Mouse (Mus musculus) 3134 (cell line): Measurements from ENCODE around the gene Slc48a1.

Experiments
- DNase-seq: peaks from one replicate; pipeline ENCODE4 v3.0.0-alpha.2; 2011; ENCODE audit warnings: low spot score; ENCODE audit not compliant: insufficient read length; ENCODE audit errors: extremely low read depth

Slc48a1 gene

DNA sequence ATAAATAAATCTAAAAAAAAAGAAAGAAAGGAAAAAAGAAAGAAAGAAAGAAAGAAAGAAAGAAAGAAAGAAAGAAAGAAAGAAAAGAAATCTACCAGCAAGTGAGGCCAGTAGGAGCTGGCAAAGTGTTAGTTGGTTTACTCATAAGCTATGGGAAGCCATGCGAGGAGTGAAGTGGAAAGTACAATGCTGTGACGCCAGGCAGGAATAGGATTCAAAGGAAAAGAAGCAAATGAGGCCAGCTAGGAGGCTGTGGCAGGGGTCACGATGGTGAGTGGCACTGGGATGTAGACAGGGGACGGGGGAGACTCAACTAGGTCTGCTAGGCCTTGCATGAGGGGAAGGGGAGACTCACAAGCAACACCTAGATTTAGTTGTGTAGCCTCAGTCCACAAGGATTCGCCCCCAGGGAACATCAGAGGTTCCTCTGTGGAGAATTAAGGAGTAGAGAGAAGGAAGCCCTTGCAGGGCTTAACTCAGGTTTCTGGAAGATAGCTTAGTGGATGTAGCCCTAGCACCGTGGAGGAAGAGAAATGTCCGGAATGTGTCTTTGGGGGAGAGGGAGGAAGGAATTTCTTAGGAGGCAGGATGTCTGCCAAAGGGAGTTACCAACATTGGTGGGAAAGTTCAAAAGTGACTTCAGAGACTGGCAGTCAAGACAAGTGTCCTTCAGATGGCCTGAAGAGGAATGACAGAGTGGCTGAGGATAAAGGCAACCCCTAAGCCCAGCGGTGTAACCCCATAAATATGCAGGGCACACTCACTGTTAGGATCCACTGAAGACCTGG, at the start of gene Slc48a1:
Gene Slc48a1 (plus strand): TSS at position 210 of the 788 bp plus-strand sequence.
- DNase-seq, result no peak

DNA sequence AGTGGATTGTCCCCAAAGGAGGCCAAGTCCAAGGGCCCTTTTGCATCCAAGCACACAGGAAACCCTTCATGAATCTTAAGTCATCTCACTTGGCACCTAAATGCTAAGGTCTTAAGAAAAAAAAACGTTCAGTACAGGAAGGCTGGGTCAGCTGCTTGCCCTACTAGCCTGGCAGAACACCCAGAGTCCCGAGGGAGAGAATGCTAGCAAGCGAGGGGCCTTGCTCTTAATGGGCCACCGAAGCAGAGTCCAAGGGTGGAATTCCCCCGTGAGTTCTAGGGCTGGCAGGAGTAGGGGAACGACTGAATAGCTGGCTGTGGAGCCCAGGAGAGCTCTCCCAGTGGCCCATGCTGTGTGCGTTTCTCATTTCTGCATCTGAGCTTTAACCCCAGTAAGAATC, 49.5 kb upstream of the Slc48a1 start:
- DNase-seq, result peak; percentile 50

DNA sequence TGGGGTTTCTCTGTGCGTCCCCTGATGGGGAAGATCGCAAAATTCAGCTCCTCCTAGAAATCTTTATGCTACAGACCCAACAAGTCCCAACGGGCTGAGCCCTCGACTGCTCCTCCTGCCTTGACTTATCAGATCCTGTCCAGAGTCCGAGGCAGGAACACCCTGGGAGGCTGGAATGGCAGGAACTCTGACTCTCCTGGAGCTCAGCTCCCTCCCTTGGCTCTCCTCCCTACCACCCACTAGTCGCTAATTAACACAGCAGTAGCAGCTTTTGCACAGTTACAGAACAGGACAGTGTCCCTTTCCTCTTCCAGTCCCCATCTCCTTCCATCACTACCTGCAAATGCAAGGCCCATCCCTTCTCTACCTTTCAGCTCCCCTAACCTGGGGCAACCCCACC, 48.0 kb upstream of the Slc48a1 start:
- no peak for DNase-seq

DNA sequence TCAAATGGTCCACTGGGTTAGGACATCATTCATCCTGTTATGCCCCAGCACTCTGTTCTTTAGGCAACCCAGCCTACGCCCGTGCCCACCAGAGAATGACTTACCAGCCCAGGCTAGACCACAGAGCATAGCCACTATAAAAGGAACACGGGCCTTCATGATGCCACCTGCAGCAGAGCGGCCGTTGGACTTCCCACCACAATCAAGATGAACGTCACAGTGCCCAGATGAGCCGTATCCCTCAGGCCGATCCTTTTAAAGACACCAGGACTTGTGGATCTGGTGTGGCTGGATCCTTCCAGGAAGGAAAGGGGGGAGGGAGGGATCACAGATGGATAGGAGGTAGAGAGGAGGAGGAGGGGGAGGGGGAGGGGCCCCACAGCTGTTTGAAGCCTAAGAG, 47.2 kb upstream of the Slc48a1 start, which contains the start of gene Endou:
Gene Endou (minus strand): TSS at position 229 of the 400 bp plus-strand sequence.
- no peak for DNase-seq

DNA sequence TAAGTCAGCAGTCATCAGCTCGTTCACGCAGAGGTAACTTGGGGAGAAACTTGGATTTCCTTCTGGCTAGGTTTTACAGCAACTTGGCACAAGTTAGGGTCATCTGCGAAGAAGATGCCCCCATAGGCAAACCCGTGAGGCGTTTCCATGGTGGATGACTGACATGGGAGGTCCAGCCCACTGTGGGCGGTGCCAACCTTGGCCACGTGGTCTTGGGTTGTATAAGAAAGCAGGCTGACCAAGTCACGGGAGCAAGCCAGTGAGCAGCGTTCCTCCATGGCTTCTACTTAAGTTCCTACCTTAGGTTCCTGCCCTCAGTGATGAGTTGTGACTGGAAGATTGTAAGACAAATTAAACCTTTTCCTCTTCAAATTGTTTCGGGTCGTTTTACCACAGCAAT, 46.3 kb upstream of the Slc48a1 start:
- DNase-seq, result no peak

DNA sequence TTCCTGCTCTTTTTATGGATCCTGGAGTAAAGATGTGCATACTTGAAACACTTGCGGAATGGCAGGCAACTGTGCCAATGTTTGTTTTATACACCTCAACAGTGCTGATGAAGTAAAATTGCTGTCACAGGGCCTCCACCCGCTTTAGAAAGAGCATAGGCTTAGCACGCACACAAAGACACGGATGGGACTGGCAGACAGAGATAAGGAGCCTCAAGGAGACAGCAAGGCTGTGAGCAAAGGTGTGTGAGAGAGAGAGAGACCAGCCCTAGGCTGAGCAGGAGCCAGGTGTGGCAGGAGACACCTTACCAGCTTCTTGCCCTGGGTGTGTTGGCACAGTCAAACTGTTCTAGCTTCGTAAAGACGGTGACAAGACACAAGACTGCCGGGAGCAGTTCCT, 39.4 kb upstream of the Slc48a1 start:
- no peak for DNase-seq

DNA sequence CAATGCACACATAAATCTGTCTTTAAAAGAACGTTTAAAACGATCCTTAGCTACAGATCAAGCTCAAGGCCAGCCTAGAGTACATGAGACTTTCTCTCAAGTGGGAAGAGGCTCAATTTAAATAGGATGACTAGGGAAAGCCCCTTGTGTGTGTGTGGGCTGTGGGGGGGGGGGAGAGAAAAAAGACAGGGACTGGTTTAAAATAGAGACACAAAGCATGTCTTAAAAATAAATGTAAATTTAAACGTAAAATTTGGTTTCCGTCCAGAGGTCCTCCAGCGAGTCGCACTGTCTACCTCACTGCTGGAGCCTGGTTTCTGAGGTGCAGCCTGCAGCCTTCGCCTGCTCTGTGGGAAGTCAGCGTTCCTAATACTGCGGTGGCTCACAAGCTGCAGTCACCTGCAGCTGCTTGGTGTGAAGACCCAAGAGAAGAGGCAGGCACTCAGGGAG, 38.0 kb upstream of the Slc48a1 start:
- DNase-seq, result no peak

DNA sequence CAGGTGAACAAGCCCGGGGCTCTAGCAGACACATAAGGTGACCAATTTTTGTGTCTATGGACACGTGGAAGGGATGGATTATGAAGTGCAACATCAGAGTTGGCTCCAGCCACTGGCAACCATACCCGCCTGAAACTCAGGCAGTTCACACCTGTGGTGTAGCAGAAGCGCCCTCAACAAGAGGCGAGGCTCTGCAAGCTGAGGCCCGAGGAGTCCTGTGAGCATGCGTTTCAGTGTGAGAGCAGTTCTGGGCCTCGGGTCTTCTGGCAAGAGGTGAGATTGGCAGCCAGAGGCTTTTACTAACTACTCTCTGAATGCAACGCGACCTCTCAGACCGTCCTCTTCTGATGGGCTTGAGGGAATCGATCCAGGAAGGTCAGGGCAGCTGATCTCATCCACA, 36.7 kb upstream of the Slc48a1 start:
- no peak for DNase-seq

DNA sequence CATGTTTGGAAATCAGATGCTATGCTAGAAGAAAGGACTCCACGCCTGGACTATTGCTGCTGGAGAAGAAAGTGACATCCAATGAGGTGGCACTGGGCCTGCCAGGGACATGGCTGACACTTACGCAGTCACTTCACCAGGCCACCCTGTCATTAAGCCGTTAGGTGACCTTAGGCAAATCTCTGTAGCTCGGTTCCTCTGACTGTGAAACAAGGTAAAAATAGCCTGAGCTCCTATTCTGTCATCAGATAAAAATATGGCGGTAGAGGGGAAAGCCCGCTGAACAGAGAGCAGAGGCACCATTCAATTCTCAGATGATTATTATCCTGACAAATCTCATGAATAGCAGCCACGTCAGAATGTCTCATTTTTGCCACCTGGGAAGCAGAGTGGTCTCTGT, 36.2 kb upstream of the Slc48a1 start:
- DNase-seq, result no peak

DNA sequence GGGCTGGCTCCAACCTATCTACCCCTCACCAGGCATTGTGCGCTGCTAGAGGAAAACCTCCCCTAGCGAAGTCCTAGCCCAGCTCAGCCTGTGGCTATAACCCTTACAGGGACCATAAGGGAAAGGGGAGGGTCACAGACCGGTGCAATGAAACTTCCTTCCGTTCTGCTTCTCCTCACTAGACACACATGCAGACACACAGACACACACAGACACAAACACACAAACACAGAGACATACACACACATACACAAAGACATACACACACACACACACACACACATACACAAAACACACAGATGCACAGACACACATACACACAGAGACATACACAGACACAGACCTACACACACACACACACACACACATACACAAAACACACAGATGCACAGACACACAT, 35.7 kb upstream of the Slc48a1 start:
- no peak for DNase-seq

DNA sequence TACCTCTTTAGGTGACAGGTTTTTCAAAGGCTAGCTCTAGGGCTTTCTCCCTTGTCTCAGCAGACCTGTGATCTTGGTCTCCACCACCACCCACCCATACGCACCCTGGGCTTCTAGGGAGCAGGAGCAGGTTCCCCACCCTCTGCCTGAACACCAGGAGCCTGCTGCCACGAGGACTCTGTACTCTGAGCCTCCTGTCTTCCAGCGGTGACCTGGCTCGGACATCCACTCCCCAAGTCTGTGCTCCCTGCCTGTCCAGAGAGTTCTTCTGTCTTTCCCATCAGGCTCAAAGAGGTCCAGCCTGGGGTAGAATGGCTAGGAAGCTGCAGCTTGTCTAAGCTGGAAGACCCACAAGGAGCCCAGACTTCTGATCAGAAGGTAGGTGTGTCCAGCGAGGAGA, 35.1 kb upstream of the Slc48a1 start:
- DNase-seq, result no peak

DNA sequence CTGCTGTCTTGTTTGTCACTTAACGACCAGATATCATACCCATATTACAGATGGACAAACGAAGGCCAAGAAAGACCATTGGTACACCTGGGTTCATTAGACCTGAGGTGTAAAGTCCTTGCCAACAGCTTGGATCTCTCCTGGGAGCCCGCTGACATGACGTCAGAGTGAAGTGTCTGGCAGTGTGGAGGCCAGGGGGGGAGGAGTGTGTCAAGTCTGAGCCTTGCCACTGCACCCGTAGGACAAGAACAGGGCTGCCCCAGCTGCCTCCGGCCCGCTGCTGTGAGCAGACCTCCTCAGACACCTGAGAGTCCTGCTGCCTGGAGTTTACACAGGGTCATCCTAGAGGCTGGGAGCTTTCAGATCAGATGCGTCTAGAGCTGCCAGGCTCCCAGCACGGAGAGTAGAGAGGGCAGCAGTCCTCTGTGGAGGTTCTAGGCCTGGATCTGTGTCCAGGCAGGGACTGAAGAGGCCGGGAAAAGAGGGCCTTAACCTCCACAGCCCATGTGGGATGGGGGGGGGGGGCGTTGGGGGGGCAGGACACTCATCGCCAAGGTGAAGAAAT, 34.3 kb upstream of the Slc48a1 start:
- DNase-seq, result no peak

DNA sequence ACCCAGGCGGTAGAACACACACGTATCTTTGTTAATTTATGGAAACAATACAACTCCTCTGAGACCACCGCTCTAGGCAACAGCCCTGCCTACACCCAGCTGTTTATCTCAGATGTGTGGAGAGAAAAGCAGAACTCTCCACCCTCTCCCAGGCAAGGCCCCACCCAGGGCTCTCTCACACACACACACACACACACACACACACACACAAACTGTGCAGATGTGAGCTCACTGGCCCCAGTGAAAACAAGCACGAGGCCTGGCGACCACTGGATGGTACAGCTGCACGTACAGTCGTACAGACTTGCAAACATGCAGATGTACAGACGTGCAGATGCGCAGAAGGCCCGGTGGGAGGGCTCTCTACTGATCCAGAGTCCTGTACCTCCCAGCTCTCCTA, 33.4 kb upstream of the Slc48a1 start:
- no peak for DNase-seq

DNA sequence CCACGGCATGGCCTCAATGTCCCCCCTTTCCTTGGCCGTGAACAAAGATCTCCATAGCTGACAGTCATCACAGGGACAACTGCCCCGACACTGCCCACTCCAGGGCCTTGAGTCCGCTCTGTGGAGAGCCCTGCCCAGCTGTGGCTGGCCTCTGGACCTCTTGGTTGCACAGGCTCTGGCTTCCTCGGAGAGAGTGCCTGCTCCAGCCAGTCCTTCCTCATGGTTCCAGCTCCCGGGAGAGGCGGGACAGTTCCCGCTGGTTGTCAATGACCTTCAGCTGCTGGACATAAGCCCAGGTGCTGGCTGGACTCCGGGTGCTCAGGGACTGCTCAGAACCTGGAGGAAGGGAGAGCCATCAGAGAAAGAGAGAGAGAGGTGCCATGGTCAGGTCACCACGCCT, 33.0 kb upstream of the Slc48a1 start:
- no peak for DNase-seq

DNA sequence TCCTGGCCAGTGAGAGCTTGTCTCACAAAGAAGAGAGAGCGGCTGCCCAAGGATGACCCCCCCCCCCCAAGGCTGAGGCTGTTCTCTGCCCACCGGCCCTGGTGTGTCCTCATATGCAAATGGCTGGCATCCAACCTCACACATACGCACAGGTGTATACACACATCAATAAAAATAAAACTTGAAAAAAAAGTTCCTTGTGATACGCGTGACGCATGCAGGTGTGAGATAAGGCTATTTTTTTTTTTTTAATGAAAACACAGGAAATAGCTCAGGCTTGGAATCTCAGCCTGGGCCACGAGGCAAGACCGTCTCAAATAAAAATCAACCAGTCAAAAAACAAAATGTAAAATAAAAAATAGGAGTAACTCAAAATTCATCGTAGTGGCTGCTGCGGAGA, 32.0 kb upstream of the Slc48a1 start:
- no peak for DNase-seq

DNA sequence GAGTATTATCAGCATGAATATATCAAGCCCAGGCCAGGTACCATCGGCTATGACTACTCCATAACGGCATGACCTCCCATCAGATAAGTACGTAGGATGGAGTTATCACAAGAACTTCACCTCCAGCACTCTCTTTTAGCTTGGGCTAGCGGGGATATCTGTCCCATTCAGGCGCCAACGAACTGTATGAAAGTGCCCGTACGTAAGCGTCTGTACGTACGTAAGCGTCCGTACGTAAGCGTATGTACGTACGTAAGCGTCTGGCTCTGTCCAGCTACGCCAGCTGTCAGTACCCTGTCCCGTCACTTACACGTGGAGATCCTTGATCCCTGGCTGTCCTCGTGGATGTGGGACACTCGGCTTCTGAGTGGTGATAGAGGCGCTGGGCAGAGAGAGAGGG, 31.6 kb upstream of the Slc48a1 start:
- DNase-seq, result no peak

DNA sequence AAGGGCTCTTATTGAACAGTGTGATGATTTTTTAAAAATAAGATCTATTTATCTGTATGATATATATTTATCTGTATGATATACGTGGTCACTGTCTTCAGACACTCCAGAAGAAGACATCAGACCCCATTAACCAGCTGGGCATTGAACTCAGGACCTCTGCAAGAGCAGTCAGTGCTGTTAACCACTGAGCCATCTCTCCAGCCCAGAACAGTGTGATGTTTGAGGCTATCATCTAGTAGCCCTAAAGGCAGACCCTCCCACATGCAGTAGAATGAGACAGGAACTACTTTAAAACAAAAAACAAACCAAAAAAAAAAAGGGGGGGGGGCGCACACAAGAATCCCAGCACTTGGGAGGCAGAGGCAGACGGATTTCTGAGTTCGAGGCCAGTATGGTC, 30.8 kb upstream of the Slc48a1 start:
- no peak for DNase-seq

DNA sequence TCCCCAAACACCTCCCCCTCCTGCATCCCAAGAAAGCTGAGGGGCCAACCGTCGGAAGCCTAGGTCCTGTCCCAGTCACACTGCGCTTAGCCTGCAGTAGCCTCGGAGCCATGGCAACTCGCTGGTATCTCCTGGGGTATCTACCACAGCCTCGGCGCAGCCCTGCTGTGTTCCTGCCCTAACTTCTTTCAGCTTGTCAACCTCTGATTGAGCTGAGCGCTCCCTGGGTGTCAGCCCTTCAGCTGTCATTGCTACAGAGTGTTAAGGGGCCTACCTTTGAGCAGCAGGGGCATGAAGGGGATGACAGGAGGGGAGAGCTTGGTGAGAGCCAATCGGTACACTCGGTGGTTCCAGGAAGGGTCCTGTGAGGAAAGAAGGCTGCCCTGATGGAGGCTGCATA, 30.0 kb upstream of the Slc48a1 start:
- no peak for DNase-seq

DNA sequence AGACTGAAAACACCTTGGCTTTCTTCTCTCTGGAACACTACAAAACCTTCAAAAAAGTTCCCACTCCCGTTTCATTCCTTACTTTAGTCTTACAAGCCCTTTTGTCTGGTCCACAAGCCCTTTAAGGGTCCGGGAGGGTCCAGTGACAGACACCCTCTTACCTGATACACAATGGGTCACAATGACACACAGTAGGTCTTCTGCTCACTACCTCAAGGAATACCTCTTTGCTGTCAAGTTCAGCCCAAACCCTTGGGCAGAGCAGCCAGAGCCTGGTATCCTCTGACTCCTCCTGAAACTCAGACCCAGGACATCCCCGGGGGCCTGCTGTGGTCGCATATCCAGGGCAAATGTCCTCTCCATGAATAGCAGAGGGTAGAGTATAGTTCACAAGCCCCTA, 29.4 kb upstream of the Slc48a1 start:
- no peak for DNase-seq

DNA sequence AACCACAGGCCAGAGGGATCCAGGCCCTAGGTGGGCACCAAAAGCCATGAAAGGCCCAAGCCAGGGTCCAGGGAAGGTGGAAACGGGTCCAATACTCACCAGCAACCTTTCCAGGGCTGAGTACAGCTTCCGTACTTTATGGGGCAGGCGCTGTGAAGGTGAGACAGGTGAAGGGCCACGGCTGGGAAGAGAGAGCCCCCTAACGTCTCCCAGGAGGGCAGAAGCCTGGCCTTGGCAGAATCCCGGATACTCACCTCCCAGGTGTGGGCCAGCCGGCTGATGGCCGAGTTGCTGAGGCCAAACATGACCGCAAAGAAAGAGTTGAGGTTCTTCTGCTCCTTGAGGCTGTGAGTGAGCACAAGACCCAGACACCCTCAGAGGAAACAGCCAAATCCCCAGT, 28.9 kb upstream of the Slc48a1 start:
- no peak for DNase-seq

DNA sequence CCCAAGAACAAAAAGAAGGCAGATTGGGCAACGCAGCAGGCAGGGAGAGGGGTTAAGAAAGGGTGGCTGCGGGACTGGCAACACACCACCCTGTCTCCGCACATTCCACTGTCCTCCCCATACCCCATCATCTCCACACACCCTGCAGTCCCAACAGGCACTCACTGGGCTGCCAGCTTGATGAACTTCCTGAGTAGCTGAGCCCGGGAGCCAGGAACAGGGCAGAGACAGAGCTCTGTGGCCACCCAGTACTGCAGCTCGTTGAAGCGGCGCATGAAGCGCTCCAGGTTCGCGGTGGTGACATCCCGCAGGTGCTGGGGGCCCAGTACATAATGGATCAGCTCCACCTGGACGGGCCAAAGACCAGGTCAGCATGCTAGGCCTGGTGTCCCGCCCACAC, 28.5 kb upstream of the Slc48a1 start:
- no peak for DNase-seq

DNA sequence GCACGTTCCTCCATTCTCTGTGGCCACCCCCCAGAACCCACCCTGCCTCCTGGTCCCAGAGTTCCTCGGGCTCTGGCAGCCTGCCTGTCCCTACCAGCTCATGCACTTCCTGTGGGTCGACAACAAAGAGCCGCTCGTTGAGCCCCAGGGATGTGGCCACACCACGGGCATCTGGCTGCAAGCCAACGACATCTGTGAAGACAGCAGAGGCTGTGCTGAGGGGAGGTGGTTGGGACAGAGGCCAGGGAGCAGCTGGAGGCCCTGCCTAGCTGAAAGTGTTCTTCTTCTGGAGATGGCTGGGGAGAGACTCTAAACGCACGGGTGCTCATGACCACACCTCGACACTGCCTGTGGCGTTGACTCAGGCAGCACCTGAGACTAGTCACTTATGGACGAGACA, 27.6 kb upstream of the Slc48a1 start:
- peak; percentile 90 for DNase-seq

DNA sequence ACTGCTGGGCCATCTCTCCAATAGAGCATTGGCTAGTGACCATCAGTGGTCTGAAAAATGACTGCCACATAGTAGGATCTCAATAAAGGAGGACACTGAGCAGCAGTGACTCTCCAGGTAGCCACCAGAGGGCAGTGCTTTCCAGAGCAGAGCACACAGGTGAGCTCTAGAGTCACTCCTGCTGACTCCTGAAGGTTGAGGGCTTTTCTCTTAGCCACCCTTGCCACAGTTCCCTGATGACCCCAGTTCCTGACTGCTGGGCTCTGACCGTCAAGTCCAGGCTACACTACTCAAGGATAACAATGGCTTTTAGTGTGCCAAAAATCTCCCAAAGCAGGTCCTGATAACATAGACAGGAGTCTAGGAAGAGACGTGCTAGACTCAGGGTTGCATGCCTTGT, 26.6 kb upstream of the Slc48a1 start:
- no peak for DNase-seq
